Mouse (Mus musculus): ENCODE results near the gene Prok1. TPM values are rescaled to one million over a fixed set of nuclear protein-coding genes. Genes with fewer than 3 reads are reported as not detected.

Prok1 gene
- total RNA-seq, 4 experiments from 2014 or later: 0.18 to 0.31 TPM; not detected in 2

DNA sequence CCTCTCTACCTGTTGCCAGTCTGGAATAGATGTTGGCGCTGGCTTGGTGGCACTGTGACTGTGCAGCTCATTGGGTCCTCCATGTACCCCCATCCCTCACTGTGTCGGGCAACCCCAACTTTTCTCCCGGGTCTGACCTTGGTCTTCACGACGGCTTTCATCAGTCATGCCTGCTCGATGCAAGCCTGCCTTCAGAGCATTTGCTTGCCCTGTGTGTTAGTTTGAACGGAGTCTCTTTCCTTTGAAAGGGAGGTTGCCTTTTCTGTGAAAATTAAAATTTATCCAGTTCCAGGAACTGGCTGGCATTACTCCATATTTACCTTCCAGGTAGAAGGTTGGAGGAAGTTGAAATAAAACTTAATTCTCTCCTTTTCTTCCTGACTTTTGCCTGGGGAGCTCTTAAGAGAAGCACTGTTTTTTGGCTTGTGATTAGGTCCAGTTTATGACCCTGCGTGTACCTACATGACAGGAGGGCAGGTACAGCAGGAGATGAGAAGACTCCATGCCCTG, 981 bp downstream of the Prok1 start:
- DNase-seq (ENCODE audit: low spot score in 2 of 2): no peak

DNA sequence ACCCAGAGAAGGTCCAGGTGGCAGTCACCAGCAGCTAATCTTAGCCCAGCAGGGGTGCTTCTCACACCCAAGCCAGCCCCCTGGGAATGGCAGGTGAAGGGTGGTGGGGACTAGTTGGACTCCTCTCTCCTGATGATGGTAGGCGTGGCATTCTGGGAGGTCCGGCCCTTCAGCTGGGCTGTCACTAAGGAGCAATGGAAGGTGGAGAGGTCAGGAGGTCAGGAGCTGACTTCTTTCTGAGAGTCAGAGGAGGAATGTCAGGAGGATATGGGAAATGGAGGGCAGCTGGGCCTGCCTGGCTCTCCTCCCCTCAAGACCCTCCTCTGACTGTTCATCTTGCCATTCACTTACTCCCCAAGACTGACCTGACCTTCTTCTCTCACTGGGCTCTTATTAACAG, 1.5 kb downstream of the Prok1 start:
- DNase-seq (ENCODE audit: low spot score in 2 of 2): no peak

DNA sequence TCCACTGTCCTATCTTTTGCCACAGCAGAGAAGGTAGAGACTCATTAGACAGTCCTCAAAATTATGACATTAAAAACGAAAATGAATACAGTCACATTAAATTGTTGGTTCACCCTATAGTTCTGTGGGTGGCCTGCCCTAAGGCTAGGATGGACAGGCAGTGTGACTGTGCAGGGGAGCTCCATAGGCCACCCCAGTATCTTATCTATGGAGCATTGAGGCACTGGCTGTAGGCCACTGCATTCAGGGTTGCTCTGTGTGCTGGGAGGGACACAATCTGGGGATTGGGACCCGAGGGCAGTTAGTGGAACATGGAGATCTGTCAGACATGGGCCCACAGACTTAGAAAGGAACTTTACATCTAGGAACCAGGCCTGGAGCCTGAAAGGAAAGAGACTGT, 5.6 kb downstream of the Prok1 start:
- no peak for DNase-seq (ENCODE audit: low spot score in 2 of 2)

DNA sequence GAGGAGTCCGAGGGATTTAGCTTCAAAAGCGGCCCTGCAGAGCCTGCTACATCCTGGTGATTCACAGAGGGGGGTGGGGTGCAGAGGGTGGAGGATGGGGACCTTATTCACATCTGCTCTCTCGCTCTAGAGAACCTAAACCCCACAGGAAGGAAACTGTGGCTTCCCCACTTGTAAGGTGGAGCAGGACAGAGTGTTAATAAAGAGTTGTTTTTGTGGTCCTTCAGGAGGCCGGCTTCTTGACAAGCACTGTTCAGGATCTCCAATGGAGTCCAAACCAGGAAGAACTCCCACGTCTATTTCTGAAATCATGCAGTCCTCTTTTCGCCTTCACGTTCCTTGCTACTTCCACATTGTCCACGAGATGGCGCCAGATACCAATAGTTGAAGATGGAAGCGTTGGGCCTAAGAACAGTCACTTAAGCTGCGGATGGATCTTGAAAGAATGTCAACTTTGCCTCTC, 6.1 kb downstream of the Prok1 start:
- DNase-seq (ENCODE audit: low spot score in 2 of 2): peak; percentile 73 to 90

DNA sequence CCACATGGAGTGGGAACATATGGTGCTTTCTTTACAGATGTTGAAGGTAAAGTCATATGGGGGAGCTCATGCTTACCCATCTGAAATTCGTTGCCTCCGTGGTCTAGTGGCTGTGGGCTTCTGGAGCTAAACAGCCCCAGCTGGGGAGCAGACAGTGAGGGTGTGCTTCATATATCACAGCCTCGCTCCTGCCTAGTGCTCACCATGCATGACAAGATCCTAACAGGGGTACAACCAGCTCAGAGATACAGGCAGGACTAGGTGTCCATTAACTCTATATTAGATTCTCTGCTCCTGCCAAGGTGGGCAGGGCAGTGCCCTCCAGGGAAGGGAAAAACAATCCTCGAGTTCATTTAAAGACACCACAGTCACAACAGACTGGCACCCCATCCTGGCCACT, 8.3 kb downstream of the Prok1 start:
- no peak for DNase-seq (ENCODE audit: low spot score in 2 of 2)

DNA sequence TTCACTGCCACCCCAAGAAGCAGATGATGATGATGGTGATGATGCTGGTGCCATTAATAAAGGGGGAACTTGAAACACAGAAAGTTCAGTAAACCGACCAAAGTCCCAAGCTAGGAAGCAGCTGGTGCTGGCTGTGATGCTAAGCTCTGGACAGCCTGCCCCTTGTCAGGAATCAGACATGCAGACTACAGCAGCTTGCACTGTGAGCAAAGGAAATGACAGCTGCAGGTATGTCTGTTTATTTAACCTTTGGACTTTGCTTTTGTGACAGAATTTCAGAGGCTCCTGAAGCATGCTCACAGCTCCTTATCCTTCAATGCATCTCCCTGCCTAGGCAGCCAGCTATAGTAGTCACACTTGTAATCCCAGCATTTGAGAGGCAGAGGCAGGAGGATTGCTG, 9.0 kb downstream of the Prok1 start, which contains the start of gene A630076J17Rik:
TSS of gene A630076J17Rik (plus strand) at position 88 of the 400 bp plus-strand sequence.
- no peak for DNase-seq (ENCODE audit: low spot score in 2 of 2)

DNA sequence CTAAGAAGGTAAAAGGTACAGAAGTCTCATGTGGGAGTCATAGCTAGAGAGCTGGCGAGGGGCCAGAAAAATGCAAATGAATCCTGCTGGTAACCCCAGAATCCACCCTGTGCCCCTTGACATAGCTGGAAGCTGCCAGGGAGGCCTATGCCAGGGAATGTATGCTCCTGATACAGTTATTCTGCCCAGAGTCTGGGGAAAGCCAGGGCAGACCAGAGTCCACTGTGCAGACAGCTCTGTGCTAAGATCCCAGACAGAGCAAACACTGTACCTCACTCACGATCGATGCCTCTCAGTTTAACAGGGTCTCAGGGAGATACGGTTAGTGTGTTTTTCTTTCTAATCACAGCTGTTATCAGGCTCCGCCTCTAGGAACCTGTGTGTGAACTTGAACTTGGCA, 9.7 kb downstream of the Prok1 start:
- no peak for DNase-seq (ENCODE audit: low spot score in 2 of 2)

DNA sequence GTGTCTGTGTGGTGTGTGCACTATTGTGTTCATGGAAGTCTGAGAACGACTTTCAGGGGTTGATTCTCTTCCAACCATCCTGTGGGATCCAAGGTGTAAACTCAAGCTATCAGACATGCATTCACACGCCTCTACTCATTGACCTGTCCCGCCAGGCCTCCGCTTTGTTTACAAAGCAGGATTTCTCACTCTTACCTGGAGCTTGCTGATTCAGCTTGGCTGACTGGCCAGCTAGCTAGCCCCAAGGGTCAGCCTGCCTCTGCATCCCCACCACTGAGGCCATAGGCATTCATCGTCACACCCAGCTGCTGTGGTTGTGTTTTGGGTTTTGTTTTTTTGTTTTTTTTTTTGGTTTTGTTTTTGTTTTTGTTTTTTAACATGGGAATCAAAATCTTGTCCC, 10.3 kb downstream of the Prok1 start:
- DNase-seq (ENCODE audit: low spot score in 2 of 2): no peak

DNA sequence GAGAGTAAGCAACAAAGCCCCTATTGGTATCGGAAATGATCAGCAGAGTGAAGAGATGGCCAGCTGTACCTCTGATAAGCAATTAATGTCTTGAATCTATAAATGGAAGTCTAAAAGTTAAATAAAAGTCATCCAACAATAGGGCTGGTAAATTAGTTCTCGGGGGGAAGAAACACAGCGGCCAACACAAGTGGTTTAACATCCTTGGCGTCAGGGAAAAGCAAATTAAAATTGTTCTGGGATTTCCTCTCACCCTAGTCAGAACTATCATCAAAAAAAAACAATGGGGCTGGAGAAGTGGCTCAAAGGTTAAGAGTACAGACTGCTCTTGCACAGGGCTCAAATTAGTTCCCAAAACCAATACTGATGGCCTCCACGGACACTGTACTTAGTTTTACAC, 13.7 kb downstream of the Prok1 start:
- DNase-seq (ENCODE audit: low spot score in 2 of 2): no peak

DNA sequence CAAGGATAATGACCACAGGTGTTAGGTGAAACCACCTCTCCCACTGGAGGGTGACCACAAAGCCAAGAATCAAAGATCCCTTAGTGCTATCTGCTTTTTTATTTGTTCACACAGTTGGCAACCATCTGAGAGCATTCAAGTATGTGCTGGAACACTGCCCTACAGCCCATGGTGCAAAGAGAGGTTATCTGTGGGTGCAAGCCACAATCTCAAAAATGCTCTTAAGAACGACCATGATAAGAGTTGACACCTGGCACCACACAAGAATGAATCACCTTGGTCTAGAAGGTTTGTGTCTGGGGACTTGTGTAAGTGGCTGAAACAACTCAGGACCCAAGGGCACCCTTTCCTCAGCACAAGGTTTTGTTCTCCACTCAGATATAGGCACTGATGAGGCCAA, 16.3 kb downstream of the Prok1 start:
- DNase-seq (ENCODE audit: low spot score in 2 of 2): no peak

DNA sequence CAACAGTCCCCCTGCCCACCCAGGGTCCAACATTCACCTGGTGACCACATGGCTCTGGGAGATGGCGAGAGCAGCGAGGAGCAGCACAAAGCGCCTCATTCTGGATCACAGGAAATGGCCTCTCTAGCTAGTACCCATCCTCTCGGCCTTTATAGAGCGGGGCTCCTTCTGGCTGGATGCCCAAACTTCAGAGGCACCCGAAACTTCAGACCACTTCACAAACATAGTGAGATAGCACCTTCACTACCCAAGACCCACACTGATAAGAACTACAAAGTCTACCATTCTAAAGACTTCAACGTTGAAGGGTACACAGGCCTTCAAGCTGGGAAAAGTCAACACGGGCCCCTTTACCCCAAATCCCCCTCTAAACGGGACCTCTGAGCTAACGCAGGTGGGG, 17.9 kb downstream of the Prok1 start, which contains the start of gene Cym:
TSS of gene Cym (minus strand) at position 125 of the 400 bp plus-strand sequence.
- DNase-seq (ENCODE audit: low spot score in 2 of 2): no peak

DNA sequence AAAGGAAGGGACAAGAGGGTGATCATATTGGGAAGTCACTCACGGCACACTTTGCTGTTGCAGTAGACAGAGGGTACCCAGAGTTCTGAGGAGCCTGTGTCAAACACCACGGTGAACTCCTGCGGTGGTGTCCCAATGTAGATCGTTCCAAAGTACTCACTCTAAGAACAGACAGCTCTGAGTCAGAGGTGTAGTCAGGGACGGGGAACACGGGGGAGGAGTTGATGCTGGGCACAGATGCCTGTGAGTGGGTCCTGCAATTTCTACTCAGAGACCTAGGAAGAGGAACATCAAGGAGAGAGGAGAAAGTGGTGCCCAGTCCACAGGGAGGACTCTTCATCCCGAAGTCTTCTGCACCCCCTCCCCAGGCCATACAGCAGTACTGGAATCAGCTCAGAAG, 20.9 kb downstream of the Prok1 start:
- DNase-seq (ENCODE audit: low spot score in 2 of 2): no peak

DNA sequence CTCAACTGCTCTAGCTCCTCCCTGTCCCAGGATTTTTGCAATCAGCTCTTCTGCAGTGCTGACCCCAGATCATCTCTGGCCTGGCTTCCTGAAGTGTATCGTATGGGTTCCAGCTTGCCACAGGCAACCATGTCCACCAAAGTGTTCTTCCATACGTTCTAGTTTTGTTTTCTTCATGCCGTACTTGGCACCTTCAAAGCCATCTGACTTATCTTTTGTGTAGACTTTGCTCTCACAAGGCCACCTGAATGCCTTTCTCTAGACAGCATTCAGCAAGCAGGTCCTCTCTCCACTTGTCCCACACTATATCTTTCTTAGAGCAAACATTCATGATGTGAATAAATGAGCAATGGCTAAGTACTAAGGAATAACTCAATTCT, 22.4 kb downstream of the Prok1 start:
- no peak for DNase-seq (ENCODE audit: low spot score in 2 of 2)

DNA sequence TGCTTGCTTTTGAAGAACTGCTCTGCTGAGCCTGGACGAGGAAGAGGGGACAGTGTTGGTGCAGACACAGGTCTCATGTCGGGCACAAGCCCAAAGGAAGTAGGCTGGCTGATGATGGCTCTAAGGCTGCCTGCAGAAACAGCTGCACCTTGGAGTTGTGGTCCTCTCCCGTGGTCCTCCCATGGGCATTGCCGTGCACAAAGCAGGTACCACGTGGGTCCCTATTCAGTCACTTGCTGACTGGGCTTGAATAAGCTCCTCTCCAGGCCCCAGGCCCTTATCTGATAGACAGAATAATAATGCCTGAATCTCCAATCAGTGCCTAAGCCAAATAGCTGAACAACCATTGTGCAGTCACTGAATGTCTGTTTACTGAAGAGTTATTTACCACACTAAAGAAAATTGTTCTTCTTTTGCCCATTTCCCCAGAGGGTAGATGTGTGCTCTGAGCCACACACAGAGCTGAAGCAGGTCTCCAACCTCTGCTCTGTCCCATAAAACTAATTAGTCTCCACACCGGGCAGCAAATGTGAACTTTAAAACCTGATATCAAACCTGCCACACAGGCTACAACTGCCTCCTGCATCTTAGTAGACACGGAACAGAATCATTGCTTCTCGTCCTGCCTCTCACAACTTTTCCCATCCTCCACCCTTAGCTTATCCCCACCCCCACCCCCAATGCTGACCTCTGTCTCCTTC, 23.0 kb downstream of the Prok1 start:
- DNase-seq (ENCODE audit: low spot score in 2 of 2): no peak

DNA sequence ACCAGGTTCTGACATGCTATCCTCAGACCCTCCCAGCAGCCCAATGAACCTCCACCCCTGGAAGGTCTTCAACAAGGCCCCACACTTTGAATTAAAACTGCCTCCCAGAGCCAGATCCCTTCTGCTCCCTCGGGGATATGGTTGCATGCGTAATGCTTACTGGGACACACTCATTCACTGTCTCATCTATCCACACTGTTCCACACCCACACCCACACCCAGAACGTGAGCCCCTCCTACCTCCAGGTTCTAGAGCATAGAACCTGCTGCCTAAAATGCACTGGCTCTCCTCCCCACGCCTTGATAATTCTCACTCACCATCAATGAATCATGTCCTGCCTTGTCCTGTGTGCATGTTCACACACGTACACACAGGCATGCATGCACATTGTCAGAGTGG, 24.9 kb downstream of the Prok1 start:
- DNase-seq (ENCODE audit: low spot score in 2 of 2): no peak

DNA sequence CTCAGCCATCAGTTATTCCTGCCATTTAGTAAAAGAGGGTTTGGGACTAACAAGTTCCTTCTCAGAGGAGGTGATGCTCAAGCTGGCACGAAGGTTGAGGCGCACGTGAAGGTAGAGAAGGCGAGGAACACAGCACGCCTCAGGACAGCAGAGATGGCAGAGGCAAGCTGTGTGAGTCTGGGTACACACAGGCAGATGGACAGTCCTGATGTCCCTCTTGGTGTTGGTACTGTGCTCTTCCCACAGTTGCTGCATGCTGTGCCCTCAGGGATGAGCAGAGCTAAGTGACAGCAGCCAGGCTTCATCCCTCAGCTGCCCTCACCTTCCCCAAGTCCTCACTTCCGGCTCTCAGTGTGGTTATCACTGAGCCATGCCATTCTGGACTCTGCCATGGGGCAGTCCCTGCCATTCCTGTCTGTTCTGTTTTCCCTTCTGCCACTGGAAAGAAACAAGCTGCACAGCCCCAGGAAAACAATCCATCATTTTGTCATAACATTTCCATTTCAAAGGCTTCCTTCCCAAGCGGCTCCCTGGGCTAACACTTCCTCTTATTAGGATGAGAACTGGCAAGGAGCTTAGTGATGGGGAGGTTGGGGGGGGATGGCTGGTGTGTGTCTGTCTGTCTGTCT, 31.8 kb downstream of the Prok1 start:
- no peak for DNase-seq (ENCODE audit: low spot score in 2 of 2)

DNA sequence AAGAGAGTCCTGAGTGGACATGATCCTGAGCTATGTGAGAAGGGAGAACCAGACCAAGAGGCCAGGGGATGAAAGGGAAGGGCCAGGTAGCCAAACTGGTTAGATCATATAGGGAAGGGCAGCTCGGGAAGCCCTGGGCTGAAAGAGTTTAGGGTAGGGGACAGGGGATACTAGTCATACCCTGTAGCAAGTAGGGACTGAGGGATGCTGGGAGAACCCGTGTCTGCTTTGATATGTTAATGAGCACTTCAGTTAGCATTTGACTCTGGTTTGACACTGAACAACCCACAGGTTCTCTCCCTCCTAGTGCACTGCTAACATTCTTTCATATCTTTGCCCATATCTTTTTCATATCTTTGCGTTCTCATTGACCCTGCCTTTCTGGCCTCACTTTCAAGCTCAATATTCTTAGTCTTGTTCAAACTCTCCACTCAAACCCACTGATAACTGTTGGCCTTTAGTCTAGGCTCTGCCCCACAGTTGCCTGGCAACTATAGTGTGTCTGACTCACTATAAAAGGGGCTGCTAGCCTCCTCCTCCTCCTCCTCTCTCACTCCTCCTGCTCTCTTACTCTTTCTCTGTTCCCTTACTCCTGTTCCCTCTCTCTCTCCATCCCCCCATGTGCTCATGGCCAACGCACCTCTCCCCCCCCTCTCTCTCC, 32.9 kb downstream of the Prok1 start:
- DNase-seq (ENCODE audit: low spot score in 2 of 2): no peak

DNA sequence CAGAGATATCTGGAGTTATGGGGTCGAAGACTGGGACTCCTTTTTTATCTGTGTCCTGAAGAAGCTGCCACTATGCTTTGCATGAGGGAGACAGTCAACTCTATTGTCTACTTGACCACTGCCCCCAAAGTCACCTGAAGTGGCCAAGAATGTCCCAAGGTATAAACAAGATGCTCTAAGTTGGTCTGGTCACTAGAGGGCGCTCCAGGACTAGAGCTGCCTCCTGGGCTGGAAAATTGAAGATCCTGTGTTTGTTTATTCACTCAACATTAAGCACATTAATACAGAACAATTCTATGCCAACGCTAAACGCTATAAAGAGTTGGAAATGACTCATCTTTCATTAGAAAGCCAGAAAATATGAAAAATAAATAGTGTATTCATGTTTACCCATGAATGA, 33.5 kb downstream of the Prok1 start:
- peak; percentile 47 to 79 for DNase-seq (ENCODE audit: low spot score in 2 of 2)

DNA sequence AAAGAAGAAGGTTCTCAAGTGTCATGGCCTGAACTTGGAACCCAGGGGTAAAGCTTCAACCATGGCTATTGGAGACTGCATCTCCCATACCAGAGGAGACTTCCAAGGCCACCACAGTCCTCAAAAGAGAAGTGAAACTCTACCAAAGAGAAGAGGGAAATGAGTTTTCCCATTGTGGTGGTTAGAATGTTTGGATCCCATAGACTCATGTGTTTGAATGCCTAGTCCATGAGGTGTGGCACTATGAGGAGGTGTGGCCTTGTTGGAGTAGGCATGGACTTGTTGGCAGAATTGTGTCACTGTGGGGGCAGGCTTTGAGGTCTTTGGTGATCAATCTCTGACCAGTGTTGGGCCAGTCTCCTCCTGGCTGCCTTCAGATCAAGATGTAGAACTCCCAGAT, 34.3 kb downstream of the Prok1 start:
- no peak for DNase-seq (ENCODE audit: low spot score in 2 of 2)

DNA sequence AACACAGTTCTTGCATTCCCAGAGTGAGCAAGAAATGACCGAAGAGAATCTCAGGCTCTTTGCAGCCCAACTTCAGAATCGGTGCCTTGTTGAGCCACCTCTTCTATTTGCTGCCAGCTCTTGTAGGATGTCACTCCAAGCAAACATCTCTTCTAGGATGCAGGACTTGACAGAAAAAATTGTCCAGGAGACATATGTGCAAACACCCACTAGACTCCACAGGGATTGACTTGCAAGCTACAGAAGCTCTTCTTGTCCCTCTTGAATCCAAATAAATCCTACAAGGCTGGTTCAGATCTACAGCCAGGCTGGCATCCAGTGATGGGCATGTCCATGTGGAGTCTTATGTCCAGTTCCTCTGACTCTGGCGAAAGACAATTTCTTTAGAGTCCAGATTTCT, 35.1 kb downstream of the Prok1 start:
- DNase-seq (ENCODE audit: low spot score in 2 of 2): no peak

DNA sequence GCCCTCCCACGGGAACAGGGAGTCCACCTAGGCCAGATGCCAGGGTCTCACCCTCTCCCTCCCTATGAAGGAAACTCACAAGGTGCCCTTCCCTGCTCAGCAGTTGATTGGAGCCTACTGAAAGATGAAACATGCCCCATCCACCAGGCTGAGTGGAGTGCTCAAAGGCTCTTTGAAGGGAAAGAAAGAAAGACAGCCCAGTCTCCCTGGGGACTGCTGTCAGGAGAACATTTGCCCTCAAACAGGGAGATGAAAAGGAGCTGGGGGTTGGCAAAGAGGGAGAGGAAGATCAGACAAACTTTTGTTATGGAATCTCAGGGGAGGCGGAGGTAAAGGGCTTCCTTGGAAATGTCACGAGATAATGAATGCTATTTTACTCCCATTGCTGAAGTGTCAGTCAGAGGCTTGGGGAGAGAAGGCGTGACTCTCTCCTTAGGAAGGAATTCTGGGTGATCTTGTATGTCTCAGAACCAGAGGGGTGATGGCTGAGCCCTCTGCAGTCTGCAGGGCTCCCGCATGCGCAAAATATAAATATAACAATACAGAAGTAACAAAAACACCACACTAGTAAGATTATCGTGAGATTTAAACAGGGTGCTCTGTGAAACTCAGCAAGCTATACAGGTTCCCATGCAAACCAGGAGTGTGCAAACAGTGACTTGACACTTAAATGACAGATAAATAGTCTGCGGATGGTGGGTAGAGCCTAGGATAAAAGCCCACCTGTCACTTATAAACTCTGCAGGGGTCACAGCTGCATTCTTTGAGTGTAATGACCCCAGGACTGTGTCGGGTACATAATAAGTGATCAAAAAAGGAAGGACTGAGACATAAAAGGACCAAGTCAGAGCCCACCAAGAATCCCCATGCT, 38.0 kb downstream of the Prok1 start:
- DNase-seq (ENCODE audit: low spot score in 2 of 2): no peak
